Mouse (Mus musculus) MEL-GATA-1-ER (cell line): ENCODE data around the gene Gm28051.
A peak's percentile ranks its signal among the peaks of the same experiment; 100 is the strongest.

ENCODE experiments used
- DNase-seq: peaks from one replicate; pipeline ENCODE4 v3.0.0-alpha.2; 2012; ENCODE audit warnings: low read depth; ENCODE audit errors: extremely low read depth

Gene Gm28051

DNA sequence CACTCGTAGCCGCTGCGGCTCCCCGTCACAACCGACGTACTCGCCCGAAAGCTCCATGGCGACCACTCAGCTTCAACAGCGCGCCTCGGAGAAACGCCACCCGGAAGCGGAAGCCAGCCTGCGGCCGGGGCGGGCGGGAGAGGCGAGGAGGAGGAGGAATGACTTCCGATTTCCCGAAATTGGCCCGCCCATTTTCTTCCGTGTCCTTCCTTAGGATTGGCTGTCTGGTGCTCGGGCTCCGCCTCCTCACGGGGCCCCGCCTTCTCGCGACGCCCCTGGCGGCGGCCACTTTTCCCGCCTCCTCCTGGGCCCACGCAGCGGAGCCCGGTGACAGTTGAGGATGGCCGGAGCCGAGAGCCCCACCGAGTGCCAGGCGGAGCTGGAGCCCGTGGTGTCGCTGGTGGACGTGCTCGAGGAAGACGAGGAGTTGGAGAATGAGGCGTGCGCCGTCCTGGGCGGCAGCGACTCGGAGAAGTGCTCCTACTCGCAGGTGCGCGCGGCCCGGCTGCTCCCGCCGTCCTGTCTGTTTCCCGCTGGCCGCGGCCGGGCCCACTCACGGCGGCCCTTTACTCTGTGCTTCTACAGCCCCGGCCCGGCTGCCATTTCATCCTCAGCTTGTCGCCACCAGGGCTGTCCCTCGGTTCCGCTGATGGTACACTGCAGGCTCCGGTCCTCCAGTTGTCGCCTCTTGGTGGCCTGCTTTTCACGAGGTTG, at the start of gene Gm28051, which contains the start of the genes Gon7 and Ubr7:
TSS of gene Gm28051 (minus strand) at position 77 of the 714 bp plus-strand sequence.
TSS of gene Gon7 (minus strand) at position 115 of the 714 bp plus-strand sequence.
TSS of gene Ubr7 (plus strand) at position 279 of the 714 bp plus-strand sequence.
- DNase-seq: peak; percentile 89

DNA sequence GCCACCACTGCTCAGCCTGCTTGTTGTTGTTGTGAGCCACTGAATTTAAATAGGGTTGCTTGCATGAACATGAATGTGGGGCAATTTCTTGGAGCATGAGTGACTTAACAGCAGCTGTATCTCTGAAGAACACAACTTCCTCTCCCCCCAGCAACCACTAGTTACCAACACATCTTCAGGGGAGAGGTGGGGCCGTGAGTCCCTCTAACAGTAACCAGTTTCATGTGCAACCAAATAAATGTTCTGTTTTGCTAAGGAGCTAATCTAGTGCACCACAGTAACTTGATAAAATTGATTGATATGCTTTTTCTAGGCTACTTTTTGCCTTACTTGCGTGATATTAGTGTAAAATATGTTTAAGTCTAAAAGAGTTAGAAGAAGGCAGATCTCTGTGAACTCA, 42.0 kb upstream of the Gm28051 start:
- DNase-seq: peak; percentile 75

DNA sequence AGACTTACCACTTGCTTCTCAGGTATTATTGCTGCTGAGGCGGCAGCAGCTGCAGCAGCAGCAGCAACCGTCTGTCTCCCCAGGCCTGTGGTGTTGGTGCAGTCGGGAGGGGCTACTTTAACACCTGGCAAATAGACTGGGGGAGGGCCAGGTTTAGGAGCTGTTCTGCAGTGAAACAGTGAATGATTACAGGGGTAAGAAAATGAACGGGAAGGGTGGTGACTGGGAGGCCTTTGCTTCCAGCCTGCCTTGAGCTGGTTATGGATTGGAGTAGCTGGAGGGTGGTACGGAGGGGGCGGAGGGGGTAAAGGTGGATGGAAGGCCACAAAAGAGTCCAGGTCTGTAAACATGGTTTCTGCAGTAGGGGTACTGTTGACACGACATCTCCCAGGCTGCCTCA, 30.4 kb upstream of the Gm28051 start:
- no peak for DNase-seq

DNA sequence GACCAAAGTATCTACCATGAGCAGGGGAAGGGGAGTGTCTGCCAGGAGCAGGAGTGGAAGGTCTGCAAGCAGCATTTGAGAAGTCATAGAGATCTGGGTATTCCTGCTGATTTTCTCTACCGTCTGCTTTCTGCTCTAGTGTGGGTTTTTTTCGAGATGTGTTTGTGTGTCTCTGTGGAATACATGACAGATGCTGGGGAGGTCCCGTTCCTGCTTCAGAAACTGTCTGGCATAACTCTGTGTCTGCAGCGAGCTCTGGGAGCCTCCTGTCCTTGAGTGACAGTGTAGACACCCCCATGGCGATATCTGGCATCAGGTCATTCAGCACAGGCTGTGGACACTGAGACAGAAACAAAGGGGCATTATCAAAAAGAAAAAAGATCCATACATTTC, 28.0 kb upstream of the Gm28051 start:
- no peak for DNase-seq

DNA sequence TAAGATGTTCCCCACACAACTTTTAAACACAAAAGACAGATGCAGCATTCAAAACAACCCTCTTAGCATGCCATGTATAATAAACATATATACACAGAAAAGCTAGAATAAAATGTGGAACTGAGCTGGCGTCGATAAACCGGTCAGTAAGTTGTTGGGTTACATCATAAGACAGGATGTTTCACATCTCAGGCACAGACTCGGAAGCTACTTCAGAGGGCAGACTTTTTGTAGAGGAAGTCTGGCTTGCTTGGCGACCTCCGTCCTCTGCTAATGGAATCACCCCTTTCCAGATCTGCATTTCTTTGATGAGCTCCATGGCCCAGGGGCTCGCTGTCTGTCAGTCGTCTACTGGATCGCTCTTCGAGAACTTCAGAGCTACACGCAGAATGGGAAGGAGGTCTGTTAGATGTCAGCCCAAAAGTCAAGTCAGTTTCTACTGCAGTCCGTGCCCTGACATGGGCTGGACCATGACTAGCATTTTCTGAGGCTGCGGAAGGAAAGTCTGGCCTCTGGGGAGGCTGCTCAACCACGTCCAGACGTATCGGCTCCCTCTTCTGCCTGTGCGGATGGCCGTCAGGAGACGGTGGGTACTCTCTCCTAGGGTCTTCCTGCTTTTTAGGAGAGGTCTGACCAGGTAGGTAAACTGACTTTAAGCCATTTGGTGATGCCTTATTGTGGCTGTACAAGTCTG, 27.5 kb upstream of the Gm28051 start:
- DNase-seq: no peak

DNA sequence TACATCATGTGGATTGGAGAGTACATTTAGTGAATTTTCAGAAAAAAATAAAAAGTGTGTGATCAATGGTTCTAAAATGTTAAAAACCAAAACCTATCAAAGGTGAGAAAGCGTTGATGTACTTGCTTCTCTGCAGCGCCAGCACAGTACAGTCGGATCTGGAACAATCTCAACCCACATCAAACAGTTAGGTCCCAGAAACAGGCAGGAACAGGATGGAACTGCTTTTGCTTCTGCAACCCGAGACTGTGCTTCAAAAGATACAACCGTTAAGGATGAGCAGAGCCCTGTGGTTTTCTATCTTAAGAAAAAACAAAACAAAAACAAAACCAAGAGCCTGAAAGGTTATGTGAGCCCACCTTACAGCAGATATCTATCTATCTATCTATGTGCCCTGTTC, 25.3 kb upstream of the Gm28051 start:
- no peak for DNase-seq

DNA sequence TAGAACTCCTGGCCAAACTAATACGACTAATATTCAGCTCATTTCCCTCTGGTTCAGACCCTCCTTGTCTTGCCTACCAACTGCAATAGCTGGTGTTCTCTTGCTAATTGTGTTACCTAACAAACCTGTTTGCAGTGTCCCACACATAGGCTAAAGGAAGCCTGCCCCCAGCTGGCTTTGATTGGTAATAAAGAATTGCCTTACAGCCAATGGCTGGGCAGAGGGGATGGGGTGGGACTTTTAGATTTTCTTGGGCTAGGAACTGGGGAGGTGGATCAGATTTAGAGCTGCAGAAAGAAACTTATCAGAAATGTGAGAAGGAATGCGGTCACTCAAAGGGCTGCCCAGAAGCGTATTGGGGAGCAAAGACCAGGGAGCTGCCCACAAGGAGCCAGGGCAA, 21.9 kb upstream of the Gm28051 start:
- DNase-seq: peak; percentile 8

DNA sequence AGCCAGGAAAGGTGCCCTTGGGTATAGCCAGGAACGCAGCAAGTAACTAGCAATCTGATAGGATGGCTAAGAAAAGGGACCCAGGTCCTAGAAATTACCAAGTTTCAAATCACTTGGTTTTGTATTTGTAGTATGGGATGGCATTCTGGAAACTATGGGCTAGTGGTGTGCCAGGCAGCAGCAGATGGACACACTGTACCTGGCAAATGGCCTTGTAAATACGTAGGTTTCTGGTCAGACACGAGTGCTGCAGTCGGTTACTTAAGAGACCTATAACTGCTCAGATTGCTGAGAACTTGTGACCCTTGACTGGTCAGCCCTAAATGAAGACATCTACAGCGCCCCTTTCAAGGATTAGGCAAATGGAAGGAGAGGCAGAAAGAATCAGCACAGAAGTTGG, 20.6 kb upstream of the Gm28051 start:
- no peak for DNase-seq

DNA sequence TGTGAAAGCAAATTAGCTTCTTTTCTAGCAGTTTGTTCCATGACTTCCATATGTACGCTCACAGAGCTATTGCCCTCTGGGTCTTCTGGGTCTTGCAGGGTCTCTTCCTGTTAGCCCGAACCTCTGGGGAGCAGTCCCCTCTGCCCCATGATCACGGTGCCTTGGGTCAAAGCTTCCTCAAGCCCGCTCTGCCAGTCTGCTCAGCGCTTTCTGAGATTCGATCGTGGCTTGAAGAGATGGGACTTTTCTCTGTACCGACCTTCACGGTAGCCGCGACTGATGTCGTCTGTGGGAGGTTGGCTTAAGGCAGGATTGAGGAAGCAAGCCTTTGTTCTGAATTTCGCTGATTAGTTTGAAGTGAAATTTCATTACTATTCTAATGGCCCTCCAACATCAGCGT, 18.5 kb upstream of the Gm28051 start:
- DNase-seq: no peak

DNA sequence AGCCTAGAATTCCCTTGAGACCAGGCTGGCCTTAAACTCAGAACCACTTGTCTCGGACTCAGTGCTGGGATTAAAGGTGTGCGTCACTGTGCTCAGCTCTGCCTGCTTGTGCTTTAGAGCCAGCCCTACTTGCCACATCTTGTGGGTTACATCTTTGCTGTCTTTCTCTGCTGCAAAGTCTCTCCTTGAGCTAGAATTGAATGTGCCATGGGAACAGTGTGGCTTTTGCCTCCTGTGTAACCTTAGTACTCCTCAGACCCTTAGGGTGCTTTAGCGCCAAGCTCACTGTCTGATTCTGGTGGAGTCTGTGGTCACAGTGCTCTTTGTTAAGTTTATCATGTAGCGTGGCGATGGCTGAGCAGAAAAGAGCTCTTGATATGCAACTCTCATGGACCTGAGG, 15.1 kb upstream of the Gm28051 start:
- no peak for DNase-seq

DNA sequence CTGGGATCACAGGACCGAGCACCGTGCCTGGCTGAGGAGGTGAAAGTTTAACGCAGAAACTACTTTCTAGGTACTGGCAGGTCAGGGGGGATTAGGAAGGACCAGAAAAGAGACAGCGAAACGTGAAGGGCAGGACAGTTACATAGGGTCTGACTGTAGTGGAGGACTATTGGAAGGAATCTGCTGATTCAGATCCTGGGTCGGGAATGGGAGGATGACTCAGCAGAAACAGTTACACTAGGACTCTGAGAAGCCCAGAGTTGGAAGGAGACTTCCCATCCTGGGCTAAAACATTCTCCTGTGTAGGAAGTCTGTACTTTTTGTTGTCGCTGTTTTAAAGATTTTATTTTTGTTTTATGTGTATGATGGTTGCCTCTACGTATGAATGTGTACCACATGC, 14.0 kb upstream of the Gm28051 start:
- no peak for DNase-seq

DNA sequence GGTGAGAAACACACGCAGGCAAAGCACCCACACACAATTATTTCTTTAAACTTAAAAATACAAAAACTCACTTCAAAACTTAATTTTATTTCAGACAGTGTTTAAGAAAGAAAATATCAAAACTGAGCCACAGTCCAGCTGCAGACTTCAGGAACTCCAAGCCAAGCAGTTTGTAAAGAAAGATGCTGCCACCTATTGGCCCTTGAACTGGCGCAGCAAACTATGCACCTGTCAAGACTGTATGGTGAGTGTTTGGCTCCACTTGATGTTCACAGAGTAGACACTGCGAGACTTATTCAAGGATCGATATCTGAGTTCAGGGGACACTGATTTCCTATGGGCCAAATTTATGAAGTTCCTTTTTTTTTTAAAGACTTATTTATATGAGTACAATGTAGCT, 11.4 kb upstream of the Gm28051 start:
- DNase-seq: no peak

DNA sequence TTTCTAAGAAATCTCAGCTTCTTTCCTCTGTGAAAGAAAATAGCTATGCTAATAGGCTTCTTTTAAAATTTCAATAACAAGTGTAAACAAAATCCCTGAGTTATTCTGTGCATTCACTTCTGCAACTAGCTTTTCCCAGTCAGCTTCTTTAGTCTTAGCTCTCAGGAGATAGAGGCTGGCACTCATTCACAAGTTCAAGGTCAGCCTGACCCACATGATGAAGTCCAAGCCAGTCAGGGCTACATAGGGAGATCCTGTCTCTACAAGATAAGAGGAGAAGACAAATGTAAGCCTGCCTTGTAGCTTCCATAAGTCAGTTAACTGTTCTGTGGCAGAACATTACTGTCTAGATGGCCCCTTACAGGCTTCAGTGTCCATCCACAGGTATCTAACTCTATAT, 6.1 kb upstream of the Gm28051 start:
- no peak for DNase-seq

DNA sequence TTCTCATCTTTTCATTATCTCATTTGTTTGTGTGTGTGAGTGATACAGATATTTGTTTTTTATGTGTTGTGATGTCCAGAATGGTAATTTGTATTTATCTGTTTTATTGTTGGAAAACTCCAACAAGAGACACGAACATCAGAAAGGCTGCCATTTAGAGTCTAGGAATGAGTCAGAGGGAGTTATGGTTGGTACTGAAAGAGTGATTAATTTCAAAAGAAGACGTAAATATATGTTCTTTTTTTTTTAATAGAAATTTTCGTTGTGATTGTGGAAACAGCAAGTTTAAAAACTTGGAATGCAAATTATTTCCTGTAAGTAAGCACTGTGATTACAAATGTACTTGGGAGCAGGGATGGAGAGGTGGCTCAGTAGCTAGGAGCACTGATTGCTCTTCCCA, 4.1 kb upstream of the Gm28051 start:
- DNase-seq: no peak

DNA sequence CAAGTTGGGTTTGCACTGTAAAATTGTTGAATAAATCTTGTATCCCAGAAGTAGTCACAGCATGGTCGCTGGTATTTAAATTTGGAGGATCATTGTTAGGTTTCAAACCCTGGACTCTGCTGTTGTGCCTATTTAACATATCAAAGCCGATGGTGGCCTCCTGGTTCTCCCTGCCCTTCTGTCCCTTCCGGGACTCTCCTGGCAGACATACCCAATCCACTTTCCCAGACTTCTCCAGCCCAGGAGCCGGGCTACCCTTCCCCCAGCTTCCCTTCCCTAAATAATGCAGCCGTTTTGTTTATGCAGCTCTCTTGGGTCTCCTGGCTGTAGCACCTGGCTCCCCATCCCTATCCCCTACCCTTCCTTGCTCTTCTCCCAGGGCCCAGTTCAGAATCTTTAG, 1.4 kb upstream of the Gm28051 start:
- DNase-seq: no peak

DNA sequence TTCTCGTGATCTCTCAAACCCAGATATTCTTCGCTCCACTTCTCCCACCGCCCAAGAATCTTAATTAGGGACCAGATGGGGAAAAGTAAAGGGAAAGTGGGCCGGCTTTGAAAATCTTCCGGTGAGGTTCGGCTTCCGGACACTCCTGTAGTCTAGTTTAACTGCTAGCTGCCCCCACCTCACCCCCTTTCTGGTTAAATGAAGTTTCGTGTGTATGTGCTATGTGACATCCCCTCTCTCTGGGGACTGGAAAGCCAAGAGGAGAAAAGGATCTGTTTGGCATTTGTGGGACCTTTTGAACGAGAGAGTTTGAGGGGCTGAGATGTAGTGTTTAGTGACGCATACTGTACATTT, 815 bp upstream of the Gm28051 start, which contains the start of gene Gm20604:
TSS of gene Gm20604 (minus strand) at position 270 of the 354 bp plus-strand sequence.
- DNase-seq: peak; percentile 13

DNA sequence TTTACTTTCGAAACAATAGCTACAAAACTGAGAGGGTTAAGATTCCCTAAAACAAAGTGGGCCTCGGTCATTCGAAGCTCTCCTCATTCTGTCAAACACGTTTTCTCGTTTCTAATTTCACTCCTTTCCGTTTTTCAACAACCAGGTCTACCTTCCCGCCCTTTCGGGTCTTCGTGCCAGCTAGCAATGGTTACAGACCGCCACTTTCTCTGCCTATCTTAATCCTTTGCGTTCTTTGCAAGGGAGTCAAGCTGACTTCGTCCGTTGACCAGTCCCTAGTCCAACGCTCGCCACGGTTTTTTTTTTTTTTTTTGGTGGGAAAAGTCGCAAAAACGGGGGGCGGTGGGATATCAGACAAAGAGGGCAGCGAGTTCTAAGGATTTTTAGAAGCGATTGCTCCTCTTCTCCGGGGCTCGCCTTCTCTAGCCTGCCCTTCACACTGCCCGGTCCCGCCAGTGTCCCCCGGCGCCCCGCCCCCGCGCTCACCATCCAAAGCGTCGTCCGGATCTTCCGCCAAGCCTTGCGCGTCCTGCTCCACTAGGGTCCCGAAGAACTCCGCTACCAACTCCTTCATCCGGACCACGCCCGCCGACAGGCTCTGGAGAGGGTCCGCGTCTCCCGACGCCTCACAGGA, 393 bp downstream of the Gm28051 start:
- DNase-seq: peak; percentile 13

DNA sequence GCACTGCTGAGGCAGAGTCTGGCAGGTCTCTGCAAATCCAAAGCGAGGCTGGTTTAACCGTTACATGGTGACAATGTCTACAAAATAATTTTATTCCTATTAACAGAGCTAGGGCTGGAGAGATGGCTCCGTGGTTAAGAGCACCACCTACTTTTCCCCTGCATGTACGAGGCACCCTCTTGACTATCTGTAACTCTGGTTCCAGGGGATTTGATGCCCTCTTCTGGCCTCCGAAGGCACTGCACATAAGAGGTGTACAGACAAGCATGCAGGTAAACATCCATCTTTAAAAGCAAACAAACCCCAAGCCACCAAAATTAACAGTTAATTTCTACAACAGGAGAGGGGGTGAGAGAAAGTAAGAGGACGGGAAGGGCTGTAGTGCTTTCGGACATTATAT, 1.3 kb downstream of the Gm28051 start:
- peak; percentile 21 for DNase-seq

DNA sequence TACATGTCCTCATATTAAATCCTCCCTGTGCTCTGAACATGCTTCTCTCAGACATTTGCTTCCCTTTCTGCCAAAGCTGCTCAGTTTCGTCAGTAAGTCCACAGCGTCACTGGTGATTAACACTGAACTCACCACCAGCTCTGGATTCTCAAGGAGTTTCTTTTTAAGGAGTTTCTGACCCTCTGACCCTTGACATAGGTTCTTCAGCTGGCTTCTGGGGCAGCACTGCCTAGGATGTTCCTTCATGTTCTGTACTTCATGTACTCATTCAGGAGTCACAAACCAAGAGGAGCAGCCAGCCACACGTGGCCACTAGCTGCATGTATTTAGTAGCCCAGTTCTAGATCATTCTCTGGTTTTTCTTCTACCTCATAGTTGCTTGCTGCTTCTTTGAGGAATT, 9.3 kb downstream of the Gm28051 start:
- no peak for DNase-seq

DNA sequence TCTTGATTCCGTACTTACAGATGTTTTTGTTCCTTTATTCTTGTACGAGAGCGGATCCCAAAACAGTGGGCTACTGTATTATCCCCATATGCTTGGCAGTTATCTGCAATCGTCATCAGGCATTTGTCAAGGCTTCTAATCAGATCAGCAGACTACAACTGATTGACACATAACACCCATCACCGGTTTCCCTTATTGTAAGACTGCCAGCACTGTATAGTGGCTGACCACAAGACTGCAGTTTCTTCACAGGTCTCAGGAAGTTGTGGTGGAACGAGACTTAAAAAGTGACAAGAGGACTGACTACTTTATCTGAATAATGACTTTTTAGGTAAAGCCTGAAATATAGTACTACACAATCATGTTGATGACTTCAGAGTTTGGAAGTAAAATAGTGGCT, 12.7 kb downstream of the Gm28051 start:
- peak; percentile 74 for DNase-seq

DNA sequence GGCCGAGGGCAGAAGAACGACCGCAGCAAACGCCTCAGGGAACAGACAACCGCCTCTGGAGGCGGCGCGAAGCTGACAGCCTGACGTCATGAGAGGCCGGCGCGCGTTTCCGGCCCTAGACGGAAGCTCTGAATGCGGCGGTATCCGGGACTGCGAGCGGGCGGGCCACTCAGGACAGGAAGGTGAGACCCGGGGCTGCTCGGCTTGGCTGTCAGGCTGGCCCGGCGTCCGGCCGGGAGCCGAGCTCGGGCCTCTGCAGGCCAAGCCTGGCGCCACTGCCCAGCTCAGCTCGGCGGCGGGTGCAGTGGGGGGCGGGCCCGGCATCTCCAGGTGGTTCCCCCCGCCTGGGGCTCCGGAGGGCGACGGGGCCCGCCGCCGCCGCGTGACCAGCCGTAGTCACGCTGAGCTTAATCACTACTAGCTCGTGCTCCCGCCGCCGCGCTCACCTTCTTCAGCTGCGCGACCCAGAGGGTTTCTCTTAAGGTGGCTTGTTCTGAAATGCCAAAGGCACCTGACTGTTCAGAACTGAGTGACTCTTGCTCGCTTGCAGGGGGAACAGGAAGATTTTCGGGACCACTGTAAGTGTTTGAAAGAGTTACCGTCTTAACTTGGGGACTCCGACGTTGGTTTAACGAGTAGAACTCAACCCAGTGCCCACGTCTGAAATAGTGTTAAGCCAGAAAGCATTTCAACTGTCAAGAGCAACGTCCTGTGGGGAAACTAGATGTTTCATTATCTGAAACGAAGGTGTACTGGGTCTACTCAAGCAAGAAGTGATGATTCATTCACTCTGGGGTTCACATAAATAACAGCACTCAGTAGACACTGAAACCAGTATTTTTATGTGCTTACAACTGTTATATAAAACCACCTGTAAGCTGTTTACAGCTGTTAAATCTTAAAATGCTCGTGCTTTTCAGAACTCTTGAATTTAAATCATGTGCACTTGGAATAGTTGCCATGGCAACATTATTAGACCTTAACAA, 13.7 kb downstream of the Gm28051 start, which contains the start of the genes Moap1 and Tmem251:
TSS of gene Moap1 (minus strand) at position 73 of the 986 bp plus-strand sequence.
TSS of gene Tmem251 (plus strand) at position 174 of the 986 bp plus-strand sequence.
- peak; percentile 73 for DNase-seq
